Mouse (Mus musculus) embryonic fibroblast, embryonic 13.5 days (primary cell): ENCODE results near the gene Npm1. TPM values are rescaled to one million over a fixed set of nuclear protein-coding genes. Genes with fewer than 3 reads are reported as not detected.

Source experiments
- H3K27ac ChIP-seq: 2 replicates; pipeline ENCODE4 v1.5.1; 2012; ENCODE audit warnings: low read length, control low read depth, inconsistent platforms; ENCODE audit not compliant: insufficient read depth
- H3K4me1 ChIP-seq: 2 replicates; pipeline ENCODE4 v1.6.1; 2011; ENCODE audit warnings: low read length; ENCODE audit not compliant: control insufficient read depth, insufficient read depth
- H3K4me3 ChIP-seq: 2 replicates; pipeline ENCODE4 v1.5.1; 2011; ENCODE audit warnings: mild to moderate bottlenecking, control low read depth, low read length; ENCODE audit not compliant: insufficient read depth
- CTCF ChIP-seq: IDR thresholded peaks from 2 replicates; pipeline ENCODE4 v1.5.1; 2011; ENCODE audit warnings: mild to moderate bottlenecking, control low read depth, low read length, moderate library complexity, borderline replicate concordance; ENCODE audit not compliant: insufficient read depth
- POLR2A ChIP-seq: IDR thresholded peaks from 2 replicates; pipeline ENCODE4 v1.6.1; 2011; ENCODE audit warnings: low read depth, mild to moderate bottlenecking, control low read depth, low read length, moderate library complexity
- polyA plus RNA-seq: library from polyadenylated mRNA; stranded (reverse); fragments of >200 nt; gene quantifications from 2 replicates; pipeline ENCODE4 v1.2.4, GENCODE M21; 2011; ENCODE audit warnings: low read depth; ENCODE audit not compliant: missing spikeins, insufficient read length

Npm1 gene
- polyA plus RNA-seq, 1 experiment: 1,816 TPM

DNA sequence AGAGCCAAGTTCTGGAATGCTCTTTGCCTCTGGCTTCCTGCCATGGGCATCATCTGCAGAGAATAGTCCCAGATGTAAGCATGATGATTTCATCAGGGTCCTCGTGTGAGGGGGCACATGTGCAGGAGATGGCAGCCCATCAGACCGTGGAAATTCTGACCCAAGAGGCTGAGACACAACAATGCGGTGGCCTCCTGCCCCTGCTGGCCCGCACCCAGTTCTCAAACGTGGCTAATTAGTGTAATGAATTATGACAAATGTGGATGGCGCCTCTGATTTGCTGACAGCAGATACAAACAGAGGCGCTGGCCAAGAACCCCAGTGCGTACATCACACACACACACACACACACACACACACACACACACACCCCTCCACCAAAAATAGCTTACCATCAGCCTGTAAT, 58.1 kb downstream of the Npm1 start:
- Histone ChIP-seq H3K4me3 (no peak overlapping the region), H3K4me1 (no peaks in the 10 kb centered on the region), H3K27ac (no peak overlapping the region)
- TF ChIP-seq POLR2A: no peak
- TF ChIP-seq CTCF: no peak

DNA sequence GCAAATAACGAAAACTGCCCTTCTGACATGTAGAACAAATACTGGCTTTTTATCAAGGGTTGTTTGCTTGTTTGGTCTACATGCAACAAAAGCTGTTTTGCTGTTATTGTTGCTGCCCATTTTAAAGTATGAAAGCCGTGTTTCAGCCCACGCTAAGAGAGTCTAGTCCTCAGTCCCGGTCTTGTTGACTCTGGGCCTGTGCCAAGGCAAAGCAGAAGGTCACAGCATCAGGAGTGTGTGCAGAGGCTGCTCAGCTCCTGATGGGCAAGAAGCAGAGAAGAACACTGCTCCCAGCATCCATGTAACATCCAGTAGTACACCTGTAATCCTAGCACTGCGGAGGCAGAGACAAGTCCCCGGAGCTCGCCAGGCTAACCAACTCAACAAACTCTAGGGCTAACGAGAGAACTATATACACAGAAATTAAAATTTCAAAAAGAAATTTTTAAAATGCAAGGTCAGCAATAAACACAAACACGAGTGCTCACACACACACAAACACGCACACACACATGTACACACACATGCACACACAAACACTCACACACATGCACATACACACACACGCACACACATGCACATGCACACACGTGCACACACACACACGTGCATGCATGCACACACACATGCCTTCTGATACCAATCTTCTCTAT, 59.6 kb downstream of the Npm1 start:
- no peaks in the 10 kb centered on the region for H3K4me1 ChIP-seq
- no peak overlapping the region for H3K27ac ChIP-seq
- TF ChIP-seq CTCF: no peak
- no peak for TF ChIP-seq POLR2A
- H3K4me3 ChIP-seq: no peak overlapping the region

Other genes with a start within 250 kb of the Npm1 start
- 0.83 and 8.3 TPM in 2 replicates for gene Fgf18, start 15.8 kb downstream of the Npm1 start, polyA plus RNA-seq
- not detected in 2 replicates for gene Tlx3, start 40.4 kb upstream of the Npm1 start, polyA plus RNA-seq
- gene Gm12117, start 113.5 kb upstream of the Npm1 start, polyA plus RNA-seq: 1.6 TPM in 1 of 2 replicates, not detected in the other